Mouse (Mus musculus) hindbrain, postnatal 0 days (tissue): ENCODE measurements at regions not wholly inside any gene's neighbourhood (a gene's known extent, or its start where the extent isn't known, plus 50 kb on each side); places are given as distances from the start of the nearest gene placed in this dataset.
A peak's percentile ranks its signal among the peaks of the same experiment; 100 is the strongest.

Source experiments
- ATAC-seq: fragments of 200-750 bp; cut with Nextera tagmentation; 2 replicates; pipeline ENCODE4 v1.8.0; 2017; ENCODE audit warnings: mild to moderate bottlenecking, moderate TSS enrichment, moderate library complexity
- DNase-seq: peaks from one replicate; pipeline ENCODE4 v3.0.0-alpha.2; 2015; ENCODE audit warnings: low spot score
- H3K27ac ChIP-seq: fragments of 300-500 bp; sonication (generic); 2 replicates; pipeline ENCODE4 v1.5.1; 2014; ENCODE audit warnings: mild to moderate bottlenecking
- H3K27me3 ChIP-seq: fragments of 300-500 bp; sonication (generic); 2 replicates; pipeline ENCODE4 v1.6.1; 2014; ENCODE audit warnings: low read length, mixed read lengths; ENCODE audit not compliant: insufficient read depth
- H3K36me3 ChIP-seq: fragments of 300-500 bp; sonication (generic); 2 replicates; pipeline ENCODE4 v1.6.1; 2014; ENCODE audit warnings: low read length, mixed read lengths; ENCODE audit not compliant: insufficient read depth
- H3K4me1 ChIP-seq: fragments of 300-500 bp; sonication (generic); 2 replicates; pipeline ENCODE4 v1.6.1; 2014; ENCODE audit warnings: antibody characterized with exemption, low read length, mixed read lengths; ENCODE audit not compliant: insufficient read depth
- H3K4me2 ChIP-seq: fragments of 300-500 bp; sonication (generic); 2 replicates; pipeline ENCODE4 v1.6.1; 2014; ENCODE audit warnings: low read depth, mild to moderate bottlenecking, low read length, moderate library complexity, mixed read lengths
- H3K4me3 ChIP-seq: fragments of 300-500 bp; sonication (generic); 2 replicates; pipeline ENCODE4 v1.5.1; 2014; ENCODE audit warnings: low read length
- H3K9ac ChIP-seq: fragments of 300-500 bp; sonication (generic); replicated peaks from 2 replicates; pipeline ENCODE4 v1.6.1; 2014; ENCODE audit warnings: mild to moderate bottlenecking, low read length, moderate library complexity, mixed read lengths
- H3K9me3 ChIP-seq: fragments of 300-500 bp; sonication (generic); 2 replicates; pipeline ENCODE4 v1.6.1; 2016; ENCODE audit warnings: low read length, mixed read lengths
- CTCF ChIP-seq: IDR thresholded peaks from 2 replicates; pipeline ENCODE4 v1.5.1; 2016; ENCODE audit warnings: antibody characterized with exemption, control low read depth, low read depth
- WGBS: fragments of 180-500 bp; shearing (Covaris S2); extraction: QIAGEN DNeasy Blood & Tissue Kit; methylation state at CpG from one replicate; pipeline ENCODE4 v1.1.7; 2014; 5-methylcytosine and 5-hydroxymethylcytosine counted together

GRCm38 (mm10) chr11:89153466-89154406 is 80.1 kb downstream of the Gm525 start:
- Histone ChIP-seq H3K9me3 (no peaks in the 10 kb centered on the region), H3K27me3 (no peaks in the 10 kb centered on the region)
- TF ChIP-seq CTCF = no peak

GRCm38 (mm10) chr11:89147990-89148389 is 74.3 kb downstream of the Gm525 start:
- H3K4me1 ChIP-seq = no peaks in the 10 kb centered on the region
- no peaks in the 10 kb centered on the region for H3K9me3 ChIP-seq
- H3K9ac ChIP-seq = no peak overlapping the region
- 91% methylated on average over 8 of the region's 8 CpGs for WGBS
- no peak overlapping the region for H3K4me3 ChIP-seq
- no peaks in the 10 kb centered on the region for H3K27me3 ChIP-seq
- H3K36me3 ChIP-seq = no peaks in the 10 kb centered on the region
- TF ChIP-seq CTCF = no peak
- DNase-seq = no peak
- no peak overlapping the region for H3K27ac ChIP-seq
- ATAC-seq = no peak
- no peak overlapping the region for H3K4me2 ChIP-seq

More at GRCm38 (mm10) chr11:89153466-89154406, 80.1 kb downstream of the Gm525 start:
- Histone ChIP-seq H3K9ac (no peak overlapping the region), H3K4me1 (no peaks in the 10 kb centered on the region), H3K27ac (no peak overlapping the region), H3K36me3 (no peaks in the 10 kb centered on the region), H3K4me2 (no peak overlapping the region), H3K4me3 (no peak overlapping the region)
- no peak for DNase-seq
- 82% methylated on average over 13 of the region's 13 CpGs for WGBS
- ATAC-seq = no peak

GRCm38 (mm10) chr11:89145281-89145945 is 71.8 kb downstream of the Gm525 start:
- DNase-seq = peak; percentile 27
- H3K27me3 ChIP-seq = no peaks in the 10 kb centered on the region
- 52% methylated on average over 19 of the region's 19 CpGs for WGBS
- TF ChIP-seq CTCF = no peak
- no peak overlapping the region for H3K4me2 ChIP-seq
- H3K36me3 ChIP-seq = no peaks in the 10 kb centered on the region
- no peak overlapping the region for H3K27ac ChIP-seq
- no peak overlapping the region for H3K4me3 ChIP-seq
- no peak overlapping the region for H3K9ac ChIP-seq
- no peaks in the 10 kb centered on the region for H3K4me1 ChIP-seq
- no peaks in the 10 kb centered on the region for H3K9me3 ChIP-seq
- no peak for ATAC-seq

GRCm38 (mm10) chr11:89142527-89143154 is 69.0 kb downstream of the Gm525 start:
- no peak for TF ChIP-seq CTCF
- Histone ChIP-seq H3K27ac (no peak overlapping the region), H3K9ac (no peak overlapping the region), H3K27me3 (no peaks in the 10 kb centered on the region), H3K4me2 (no peak overlapping the region), H3K9me3 (no peaks in the 10 kb centered on the region), H3K4me3 (no peak overlapping the region), H3K4me1 (no peaks in the 10 kb centered on the region), H3K36me3 (no peaks in the 10 kb centered on the region)
- ATAC-seq = no peak
- WGBS = 30% methylated on average over 9 of the region's 9 CpGs
- DNase-seq = peak; percentile 4
